Mouse (Mus musculus) midbrain, postnatal 0 days (tissue): ENCODE data around the gene Xpo4. TPM values are rescaled to one million over a fixed set of nuclear protein-coding genes. Genes with fewer than 3 reads are reported as not detected.

Experiments
- ATAC-seq: fragments of 200-750 bp; cut with Nextera tagmentation; 2 replicates; pipeline ENCODE4 v1.8.0; 2017; ENCODE audit warnings: moderate number of reproducible peaks, mild to moderate bottlenecking, moderate TSS enrichment, moderate library complexity; ENCODE audit not compliant: low FRiP score
- DNase-seq: peaks from one replicate; pipeline ENCODE4 v3.0.0-alpha.2; 2015; ENCODE audit warnings: low spot score
- H3K27ac ChIP-seq: fragments of 300-500 bp; sonication (generic); 2 replicates; pipeline ENCODE4 v1.5.1; 2014; ENCODE audit warnings: low read depth, mild to moderate bottlenecking, low read length, mixed read lengths
- H3K27me3 ChIP-seq: fragments of 300-500 bp; sonication (generic); 2 replicates; pipeline ENCODE4 v1.6.1; 2014; ENCODE audit warnings: low read length, control low read depth, mixed read lengths; ENCODE audit not compliant: insufficient read depth
- H3K36me3 ChIP-seq: fragments of 300-500 bp; sonication (generic); 2 replicates; pipeline ENCODE4 v1.6.1; 2014; ENCODE audit warnings: low read length, control low read depth, mixed read lengths; ENCODE audit not compliant: insufficient read depth
- H3K4me1 ChIP-seq: fragments of 300-500 bp; sonication (generic); 2 replicates; pipeline ENCODE4 v1.6.1; 2014; ENCODE audit warnings: mild to moderate bottlenecking, control low read depth, antibody characterized with exemption, low read length, mixed read lengths; ENCODE audit not compliant: insufficient read depth
- H3K4me2 ChIP-seq: fragments of 300-500 bp; sonication (generic); 2 replicates; pipeline ENCODE4 v1.6.1; 2014; ENCODE audit warnings: low read depth, mild to moderate bottlenecking, low read length, mixed read lengths; ENCODE audit not compliant: poor library complexity, severe bottlenecking
- H3K4me3 ChIP-seq: fragments of 300-500 bp; sonication (generic); 2 replicates; pipeline ENCODE4 v1.5.1; 2014; ENCODE audit warnings: low read depth, mild to moderate bottlenecking, low read length, moderate library complexity
- H3K9ac ChIP-seq: fragments of 300-500 bp; sonication (generic); replicated peaks from 2 replicates; pipeline ENCODE4 v1.6.1; 2014; ENCODE audit warnings: mild to moderate bottlenecking, low read length, moderate library complexity, mixed read lengths; ENCODE audit not compliant: poor library complexity, severe bottlenecking
- H3K9me3 ChIP-seq: fragments of 300-500 bp; sonication (generic); 2 replicates; pipeline ENCODE4 v1.6.1; 2016; ENCODE audit warnings: low read length, control low read depth
- CTCF ChIP-seq: IDR thresholded peaks from 2 replicates; pipeline ENCODE4 v1.5.1; 2016; ENCODE audit warnings: antibody characterized with exemption, mild to moderate bottlenecking
- WGBS: fragments of 180-500 bp; shearing (Covaris S2); extraction: QIAGEN DNeasy Blood & Tissue Kit; methylation state at CpG from one replicate; pipeline ENCODE4 v1.1.7; 2014; 5-methylcytosine and 5-hydroxymethylcytosine counted together
- polyA plus RNA-seq: library from polyadenylated mRNA; unstranded; fragments of >200 nt; fragmentation: Nextera tagmentation; extraction: Ambion mirVana; gene quantifications from 2 replicates; pipeline ENCODE4 v1.2.1, GENCODE M21; 2015
- total RNA-seq: library from RNA; depleted of rRNA; stranded (reverse); fragments of >200 nt; gene quantifications from 2 replicates; pipeline ENCODE4 v1.2.3, GENCODE M21; 2014

Xpo4 gene
- total and polyA plus RNA-seq, 2 experiments from 2014 or later = 11.3 to 11.7 TPM

GRCm38 (mm10) chr14:57571155-57572133, 93.8 kb downstream of the Xpo4 start, which contains the start of gene Eef1akmt1:
Gene Eef1akmt1 (minus strand): TSS chr14:57571612.
- H3K9me3 ChIP-seq = no peaks in the 10 kb centered on the region
- ATAC-seq = peak; percentile 99
- H3K9ac ChIP-seq = peak within 1 kb of the TSS; percentile 71
- DNase-seq = peak; percentile 97
- peak within 1 kb of the TSS; percentile 65 for H3K4me3 ChIP-seq
- no peaks in the 10 kb centered on the region for H3K36me3 ChIP-seq
- TF ChIP-seq CTCF = no peak
- H3K27ac ChIP-seq = peak within 1 kb of the TSS; percentile 73
- no peaks in the 10 kb centered on the region for H3K4me1 ChIP-seq
- no peaks in the 10 kb centered on the region for H3K27me3 ChIP-seq
- WGBS = 8% methylated on average over 35 of the region's 35 CpGs
- H3K4me2 ChIP-seq = peak within 1 kb of the TSS; percentile 62

- ATAC-seq (no peak), DNase-seq (no peak)
- no peak for TF ChIP-seq CTCF
- no peak overlapping the region for H3K4me2 ChIP-seq
- H3K4me3 ChIP-seq = no peak overlapping the region
- no peaks in the 10 kb centered on the region for H3K4me1 ChIP-seq
- no peaks in the 10 kb centered on the region for H3K27me3 ChIP-seq
- no peaks in the 10 kb centered on the region for H3K9me3 ChIP-seq
- no peak overlapping the region for H3K27ac ChIP-seq
- WGBS = 93% methylated on average over 6 of the region's 6 CpGs
- no peak overlapping the region for H3K9ac ChIP-seq
- H3K36me3 ChIP-seq = no peaks in the 10 kb centered on the region
Measured at GRCm38 (mm10) chr14:57565626-57566025, 99.6 kb downstream of the Xpo4 start.

GRCm38 (mm10) chr14:57556922-57557321, 108.3 kb downstream of the Xpo4 start:
- Histone ChIP-seq H3K4me1 (no peaks in the 10 kb centered on the region), H3K9ac (no peak overlapping the region), H3K9me3 (no peaks in the 10 kb centered on the region), H3K27me3 (no peaks in the 10 kb centered on the region), H3K36me3 (no peaks in the 10 kb centered on the region), H3K4me2 (no peak overlapping the region), H3K27ac (no peak overlapping the region), H3K4me3 (no peak overlapping the region)
- 97% methylated on average over 1 of the region's 1 CpGs for WGBS
- TF ChIP-seq CTCF = no peak
- no peak for DNase-seq
- ATAC-seq = no peak

- DNase-seq (no peak), ATAC-seq (no peak)
- H3K36me3 ChIP-seq = no peaks in the 10 kb centered on the region
- H3K9me3 ChIP-seq = no peaks in the 10 kb centered on the region
- H3K27ac ChIP-seq = no peak overlapping the region
- TF ChIP-seq CTCF = no peak
- no peak overlapping the region for H3K9ac ChIP-seq
- no peak overlapping the region for H3K4me3 ChIP-seq
- no peak overlapping the region for H3K4me2 ChIP-seq
- H3K4me1 ChIP-seq = no peaks in the 10 kb centered on the region
- 86% methylated on average over 7 of the region's 7 CpGs for WGBS
- H3K27me3 ChIP-seq = no peaks in the 10 kb centered on the region
Measured at GRCm38 (mm10) chr14:57555471-57556070, 109.7 kb downstream of the Xpo4 start.

GRCm38 (mm10) chr14:57554434-57554833, 110.8 kb downstream of the Xpo4 start:
- WGBS = 97% methylated on average over 5 of the region's 5 CpGs

GRCm38 (mm10) chr14:57552945-57553344, 112.3 kb downstream of the Xpo4 start:
- Histone ChIP-seq H3K9me3 (no peaks in the 10 kb centered on the region), H3K4me3 (no peak overlapping the region), H3K9ac (no peak overlapping the region), H3K27me3 (no peaks in the 10 kb centered on the region), H3K4me1 (no peaks in the 10 kb centered on the region), H3K27ac (no peak overlapping the region), H3K4me2 (no peak overlapping the region), H3K36me3 (peaks cover 9% of the 10 kb centered on the region; the same call in 1 of the 2 replicates)
- TF ChIP-seq CTCF = no peak
- DNase-seq (no peak), ATAC-seq (no peak)

More at GRCm38 (mm10) chr14:57554434-57554833, 110.8 kb downstream of the Xpo4 start:
- peaks cover under 1% of the 10 kb centered on the region; the same call in 1 of the 2 replicates for H3K36me3 ChIP-seq
- H3K4me3 ChIP-seq = no peak overlapping the region
- no peak overlapping the region for H3K27ac ChIP-seq
- no peak overlapping the region for H3K4me2 ChIP-seq
- H3K9ac ChIP-seq = no peak overlapping the region
- no peaks in the 10 kb centered on the region for H3K9me3 ChIP-seq
- ATAC-seq (no peak), DNase-seq (no peak)
- TF ChIP-seq CTCF = no peak
- H3K4me1 ChIP-seq = no peaks in the 10 kb centered on the region
- no peaks in the 10 kb centered on the region for H3K27me3 ChIP-seq
